Mouse (Mus musculus) heart, embryonic 11.5 days (tissue): ENCODE measurements around the gene Grm5. TPM values are rescaled to one million over a fixed set of nuclear protein-coding genes. Genes with fewer than 3 reads are reported as not detected.

Experiments
- ATAC-seq: fragments of 200-750 bp; cut with Nextera tagmentation; replicated peaks from 2 replicates; pipeline ENCODE4 v1.8.0; 2017; ENCODE audit warnings: moderate library complexity; ENCODE audit not compliant: insufficient number of reproducible peaks, low FRiP score, low TSS enrichment
- H3K27ac ChIP-seq: fragments of 300-500 bp; sonication (generic); 2 replicates; pipeline ENCODE4 v1.5.1; 2014; ENCODE audit warnings: mild to moderate bottlenecking, low read depth, low read length
- H3K27me3 ChIP-seq: fragments of 300-500 bp; sonication (generic); 2 replicates; pipeline ENCODE4 v1.6.1; 2014; ENCODE audit warnings: mild to moderate bottlenecking, low read length, mixed read lengths; ENCODE audit not compliant: control insufficient read depth, insufficient read depth
- H3K36me3 ChIP-seq: fragments of 300-500 bp; sonication (generic); 2 replicates; pipeline ENCODE4 v1.6.1; 2014; ENCODE audit warnings: mild to moderate bottlenecking, low read length, moderate library complexity, mixed read lengths; ENCODE audit not compliant: control insufficient read depth, insufficient read depth
- H3K4me1 ChIP-seq: fragments of 300-500 bp; sonication (generic); 2 replicates; pipeline ENCODE4 v1.6.1; 2014; ENCODE audit warnings: low read length; ENCODE audit not compliant: control insufficient read depth, insufficient read depth
- H3K4me2 ChIP-seq: fragments of 300-500 bp; sonication (generic); 2 replicates; pipeline ENCODE4 v1.6.1; 2014; ENCODE audit warnings: mild to moderate bottlenecking, moderate library complexity
- H3K4me3 ChIP-seq: fragments of 300-500 bp; sonication (generic); 2 replicates; pipeline ENCODE4 v1.5.1; 2014; ENCODE audit warnings: low read depth, low read length
- H3K9ac ChIP-seq: fragments of 300-500 bp; sonication (generic); 2 replicates; pipeline ENCODE4 v1.6.1; 2014; ENCODE audit warnings: mild to moderate bottlenecking, low read depth, low read length, moderate library complexity
- H3K9me3 ChIP-seq: fragments of 300-500 bp; sonication (generic); replicated peaks from 2 replicates; pipeline ENCODE4 v1.6.1; 2016; ENCODE audit warnings: low read length; ENCODE audit not compliant: control insufficient read depth
- WGBS: fragments of 180-500 bp; shearing (Covaris S2); extraction: QIAGEN DNeasy Blood & Tissue Kit; methylation state at CpG from one replicate; pipeline ENCODE4 v1.1.7; 2014; ENCODE audit not compliant: insufficient replicate concordance; 5-methylcytosine and 5-hydroxymethylcytosine counted together
- polyA plus RNA-seq: library from polyadenylated mRNA; unstranded; fragments of >200 nt; fragmentation: Nextera tagmentation; extraction: Ambion mirVana; gene quantifications from 2 replicates; pipeline ENCODE4 v1.2.1, GENCODE M21; 2014

The Grm5 gene
- 0.04 TPM in 1 of 2 replicates, not detected in the other for polyA plus RNA-seq

GRCm38 (mm10) chr7:87583868-87584267, at the start of gene Grm5:
Gene Grm5 (plus strand): TSS chr7:87584168.
- ATAC-seq = no peak
- H3K27ac ChIP-seq = no peak within 1 kb of the TSS
- WGBS = 20% methylated on average over 2 of the region's 2 CpGs
- no peaks in the 10 kb centered on the region for H3K36me3 ChIP-seq
- H3K9ac ChIP-seq = no peak within 1 kb of the TSS
- H3K4me1 ChIP-seq = no peaks in the 10 kb centered on the region
- peaks cover 22% of the 10 kb centered on the region for H3K27me3 ChIP-seq
- H3K4me3 ChIP-seq = peak within 1 kb of the TSS; percentile 22; the same call in 1 of the 2 replicates
- H3K4me2 ChIP-seq = peak within 1 kb of the TSS; percentile 53
- H3K9me3 ChIP-seq = no peaks in the 10 kb centered on the region

- H3K4me1 ChIP-seq = no peaks in the 10 kb centered on the region
- no peak overlapping the region for H3K27ac ChIP-seq
- no peaks in the 10 kb centered on the region for H3K9me3 ChIP-seq
- H3K27me3 ChIP-seq = no peaks in the 10 kb centered on the region
- no peak overlapping the region for H3K9ac ChIP-seq
- no peak for ATAC-seq
- H3K36me3 ChIP-seq = no peaks in the 10 kb centered on the region
- no peak overlapping the region for H3K4me2 ChIP-seq
- H3K4me3 ChIP-seq = no peak overlapping the region
Observed at GRCm38 (mm10) chr7:87539031-87539430, 44.9 kb upstream of the Grm5 start.

GRCm38 (mm10) chr7:87565300-87565699, 18.7 kb upstream of the Grm5 start:
- H3K4me3 ChIP-seq = no peak overlapping the region
- H3K36me3 ChIP-seq = no peaks in the 10 kb centered on the region
- H3K4me1 ChIP-seq = no peaks in the 10 kb centered on the region
- H3K9me3 ChIP-seq = no peaks in the 10 kb centered on the region
- H3K4me2 ChIP-seq = no peak overlapping the region
- no peak overlapping the region for H3K9ac ChIP-seq
- no peaks in the 10 kb centered on the region for H3K27me3 ChIP-seq
- ATAC-seq = no peak
- H3K27ac ChIP-seq = no peak overlapping the region
- 47% methylated on average over 1 of the region's 1 CpGs for WGBS

- no peak overlapping the region for H3K9ac ChIP-seq
- no peak for ATAC-seq
- H3K4me3 ChIP-seq = no peak overlapping the region
- H3K36me3 ChIP-seq = no peaks in the 10 kb centered on the region
- no peaks in the 10 kb centered on the region for H3K9me3 ChIP-seq
- H3K27ac ChIP-seq = no peak overlapping the region
- no peaks in the 10 kb centered on the region for H3K27me3 ChIP-seq
- no peaks in the 10 kb centered on the region for H3K4me1 ChIP-seq
- no peak overlapping the region for H3K4me2 ChIP-seq
Observed at GRCm38 (mm10) chr7:87566476-87566875, 17.5 kb upstream of the Grm5 start.

DNA sequence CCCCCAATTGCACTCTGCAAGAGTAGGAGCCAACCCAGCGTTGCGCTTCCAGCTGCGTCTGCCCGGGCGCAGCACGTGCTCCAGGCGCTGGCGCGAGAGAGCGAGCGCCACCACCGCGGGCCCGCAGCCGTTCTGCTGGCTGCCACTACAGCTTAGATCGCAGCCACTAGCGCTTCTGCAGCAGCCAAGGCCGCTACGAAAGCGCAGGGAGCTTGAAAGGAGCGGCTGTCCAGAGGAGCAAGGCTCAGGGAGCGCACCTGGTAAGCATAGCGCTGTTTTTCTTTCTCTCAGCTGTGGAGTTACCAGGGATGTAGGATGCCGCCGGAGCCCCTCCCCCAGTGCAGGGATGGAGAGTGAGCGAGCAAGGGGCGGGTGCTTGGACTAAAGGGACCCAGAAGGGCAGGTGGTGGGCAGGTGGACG, 323 bp downstream of the Grm5 start:
- ATAC-seq = 0 out of 2 replicates have a peak, but pooled peaks have one; percentile 18
- Histone ChIP-seq H3K27me3 (peaks cover 22% of the 10 kb centered on the region), H3K9ac (no peak overlapping the region), H3K9me3 (no peaks in the 10 kb centered on the region), H3K4me1 (no peaks in the 10 kb centered on the region), H3K36me3 (no peaks in the 10 kb centered on the region), H3K4me2 (peak overlapping the region; percentile 53), H3K4me3 (peak overlapping the region; percentile 22; the same call in 1 of the 2 replicates), H3K27ac (no peak overlapping the region)
- WGBS = 2% methylated on average over 28 of the region's 28 CpGs

- Histone ChIP-seq H3K4me2 (no peak overlapping the region), H3K27ac (no peak overlapping the region), H3K27me3 (peaks cover 22% of the 10 kb centered on the region), H3K36me3 (no peaks in the 10 kb centered on the region), H3K4me1 (no peaks in the 10 kb centered on the region), H3K4me3 (no peak overlapping the region), H3K9ac (no peak overlapping the region), H3K9me3 (no peaks in the 10 kb centered on the region)
- ATAC-seq = no peak
- 16% methylated on average over 10 of the region's 10 CpGs for WGBS
Observed at GRCm38 (mm10) chr7:87586271-87586937, 2.4 kb downstream of the Grm5 start.

DNA sequence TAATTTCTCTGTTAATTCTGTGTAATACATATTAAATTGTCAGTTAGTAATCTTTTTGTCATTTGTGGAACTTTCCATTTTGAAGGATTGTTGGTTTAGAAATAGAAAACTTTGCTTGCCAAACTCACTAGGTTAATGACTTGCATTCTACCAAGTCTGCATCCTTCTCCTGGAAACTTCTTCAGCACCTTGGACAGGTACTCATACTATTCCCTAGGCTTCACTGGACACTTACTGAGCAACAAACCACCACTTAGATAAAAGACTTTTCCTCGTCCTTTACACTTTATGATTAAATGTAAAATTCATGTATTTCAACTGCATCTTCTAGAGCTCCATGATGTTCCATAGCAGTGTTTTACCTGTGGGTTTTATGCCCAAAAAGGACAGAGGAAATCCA, 4.0 kb downstream of the Grm5 start:
- H3K4me3 ChIP-seq = no peak overlapping the region
- no peaks in the 10 kb centered on the region for H3K9me3 ChIP-seq
- H3K36me3 ChIP-seq = no peaks in the 10 kb centered on the region
- 35% methylated on average over 1 of the region's 1 CpGs for whole genome bisulfite sequencing
- no peak for ATAC-seq
- H3K9ac ChIP-seq = no peak overlapping the region
- H3K4me1 ChIP-seq = no peaks in the 10 kb centered on the region
- H3K27ac ChIP-seq = no peak overlapping the region
- H3K27me3 ChIP-seq = peaks cover 22% of the 10 kb centered on the region
- no peak overlapping the region for H3K4me2 ChIP-seq

DNA sequence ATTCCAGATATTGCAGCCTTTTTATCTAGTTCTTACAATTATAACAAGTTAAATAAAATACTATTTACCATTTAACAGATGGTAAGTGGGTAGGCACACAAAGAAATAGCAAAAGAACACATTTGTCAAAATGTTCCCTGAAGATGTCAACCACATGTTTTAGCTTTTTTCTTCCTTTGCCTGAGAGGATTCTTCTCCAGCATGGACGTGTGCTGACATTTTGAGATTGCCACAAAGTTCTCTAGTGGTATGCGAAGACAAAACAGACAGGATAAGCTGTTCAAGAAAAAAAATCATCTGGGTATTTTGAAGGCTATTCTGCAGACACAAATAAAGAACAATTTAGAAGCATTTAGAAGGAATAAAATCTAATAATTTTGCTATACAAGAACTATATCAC, 42.3 kb downstream of the Grm5 start:
- Histone ChIP-seq H3K4me1 (no peaks in the 10 kb centered on the region), H3K27ac (no peak overlapping the region), H3K36me3 (no peaks in the 10 kb centered on the region), H3K9me3 (no peaks in the 10 kb centered on the region), H3K9ac (no peak overlapping the region), H3K4me3 (no peak overlapping the region), H3K27me3 (no peaks in the 10 kb centered on the region), H3K4me2 (no peak overlapping the region)
- no peak for ATAC-seq
- 56% methylated on average over 2 of the region's 2 CpGs for WGBS

DNA sequence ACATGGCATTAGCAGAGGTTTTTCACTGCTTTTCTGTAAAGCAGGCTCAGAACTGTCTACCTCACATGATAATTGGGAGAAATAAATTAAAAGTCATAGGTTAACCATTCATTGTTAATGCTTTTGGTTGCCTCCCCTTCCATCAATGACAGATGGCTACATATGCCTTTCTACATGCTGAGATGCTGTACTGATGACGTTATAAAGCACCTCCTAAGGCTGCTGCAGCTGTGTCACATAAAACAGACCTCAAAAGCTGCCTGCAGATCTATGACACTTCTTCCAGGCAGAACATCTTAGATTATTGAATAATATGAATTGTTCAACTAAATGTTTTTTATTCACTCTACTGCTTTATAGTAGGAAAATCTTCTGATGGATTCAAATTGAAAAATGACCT, 51.6 kb downstream of the Grm5 start:
- 33% methylated on average over 1 of the region's 1 CpGs for WGBS
- no peaks in the 10 kb centered on the region for H3K4me1 ChIP-seq
- H3K4me2 ChIP-seq = no peak overlapping the region
- no peaks in the 10 kb centered on the region for H3K36me3 ChIP-seq
- ATAC-seq = no peak
- no peak overlapping the region for H3K27ac ChIP-seq
- no peaks in the 10 kb centered on the region for H3K9me3 ChIP-seq
- H3K27me3 ChIP-seq = no peaks in the 10 kb centered on the region
- no peak overlapping the region for H3K4me3 ChIP-seq
- H3K9ac ChIP-seq = no peak overlapping the region
